Mouse (Mus musculus) bone marrow macrophage, adult 2 months (primary cell): ENCODE results near the gene Slc22a15.

Experiments used
- CTCF ChIP-seq: IDR thresholded peaks from 2 replicates; pipeline ENCODE4 v1.5.1; 2012; ENCODE audit warnings: low read depth, mild to moderate bottlenecking, low read length, moderate library complexity
- POLR2A ChIP-seq: IDR thresholded peaks from 2 replicates; pipeline ENCODE4 v1.6.1; 2012; ENCODE audit warnings: mild to moderate bottlenecking, low read depth, low read length, borderline replicate concordance

GRCm38 (mm10) chr3:101966825-101967558 is 42.7 kb upstream of the Slc22a15 start:
- TF ChIP-seq CTCF (no peak), POLR2A (no peak)
